Mouse (Mus musculus) megakaryocyte progenitor cell, adult 5-6 weeks (primary cell): ENCODE measurements around the gene Cyp2c23. TPM values are rescaled to one million over a fixed set of nuclear protein-coding genes. Genes with fewer than 3 reads are reported as not detected.
A peak's percentile ranks its signal among the peaks of the same experiment; 100 is the strongest.

Experiments
- ATAC-seq: replicated peaks from 2 replicates; pipeline ENCODE4 v1.8.0; 2016; ENCODE audit warnings: mild to moderate bottlenecking, moderate TSS enrichment, inconsistent platforms; ENCODE audit not compliant: poor library complexity
- total RNA-seq, 2 experiments: library from RNA; stranded (forward) in 1 of 2; stranded (reverse) in 1 of 2; fragments of 157-497, 149-512 nt in 1 of 2; fragments of 200-1000 nt in 1 of 2; gene quantifications; 2 replicates each; pipeline versions ENCODE4 v1.2.3 to v1.2.4; 2015 to 2017

Cyp2c23 gene
- total RNA-seq, 2 experiments from 2014 or later, result 0.17 TPM; not detected in 1

GRCm38 (mm10) chr19:43973711-43974110, 55.3 kb downstream of the Cyp2c23 start:
- no peak for ATAC-seq

- ATAC-seq, result no peak
Measured at GRCm38 (mm10) chr19:43972129-43972528, 56.9 kb downstream of the Cyp2c23 start.

GRCm38 (mm10) chr19:43968436-43969026, 60.5 kb downstream of the Cyp2c23 start:
- ATAC-seq, result no peak

- no peak for ATAC-seq
Measured at GRCm38 (mm10) chr19:43966481-43966880, 62.5 kb downstream of the Cyp2c23 start.

GRCm38 (mm10) chr19:43965496-43966085, 63.4 kb downstream of the Cyp2c23 start:
- peak; percentile 69 for ATAC-seq

- ATAC-seq, result no peak
Measured at GRCm38 (mm10) chr19:43962795-43963194, 66.2 kb downstream of the Cyp2c23 start.

GRCm38 (mm10) chr19:43961185-43961584, 67.8 kb downstream of the Cyp2c23 start:
- peak; percentile 55; the same call in 1 of the 2 replicates for ATAC-seq

GRCm38 (mm10) chr19:43960014-43960413, 69.0 kb downstream of the Cyp2c23 start:
- ATAC-seq, result no peak

- ATAC-seq, result peak; percentile 92
Measured at GRCm38 (mm10) chr19:43959162-43959561, 69.8 kb downstream of the Cyp2c23 start.

- ATAC-seq, result no peak
Measured at GRCm38 (mm10) chr19:43957881-43958280, 71.1 kb downstream of the Cyp2c23 start.

GRCm38 (mm10) chr19:43957402-43957801, 71.6 kb downstream of the Cyp2c23 start:
- no peak for ATAC-seq

- ATAC-seq, result no peak
Measured at GRCm38 (mm10) chr19:43955266-43955665, 73.7 kb downstream of the Cyp2c23 start.

Other genes with a start within 250 kb of the Cyp2c23 start
- gene Abcc2, start 247.0 kb downstream of the Cyp2c23 start, total RNA-seq (2015), result 4.1 and 7.2 TPM in 2 replicates
- gene Abcc2, start 247.0 kb downstream of the Cyp2c23 start, total RNA-seq (2017), result 1.6 and 2.4 TPM in 2 replicates
- 7.4 and 7.7 TPM in 2 replicates for gene Dnmbp, start 89.0 kb downstream of the Cyp2c23 start, total RNA-seq (2015)
- 7.7 and 14.6 TPM in 2 replicates for gene Dnmbp, start 89.0 kb downstream of the Cyp2c23 start, total RNA-seq (2017)
- gene Cpn1, start 42.7 kb downstream of the Cyp2c23 start, total RNA-seq (2015), result 0.22 TPM in 2 replicates
- gene Cpn1, start 42.7 kb downstream of the Cyp2c23 start, total RNA-seq (2017), result 0.29 TPM in 1 of 2 replicates, not detected in the other
- 75.6 and 76.5 TPM in 2 replicates for gene Erlin1, start 40.6 kb upstream of the Cyp2c23 start, total RNA-seq (2015)
- 44.5 and 50.3 TPM in 2 replicates for gene Erlin1, start 40.6 kb upstream of the Cyp2c23 start, total RNA-seq (2017)
- 41.4 and 44.0 TPM in 2 replicates for gene Chuk, start 78.3 kb upstream of the Cyp2c23 start, total RNA-seq (2015)
- gene Chuk, start 78.3 kb upstream of the Cyp2c23 start, total RNA-seq (2017), result 52.6 and 74.3 TPM in 2 replicates
- gene Cwf19l1, start 106.7 kb upstream of the Cyp2c23 start, total RNA-seq (2015), result 40.2 and 48.9 TPM in 2 replicates
- gene Cwf19l1, start 106.7 kb upstream of the Cyp2c23 start, total RNA-seq (2017), result 33.9 and 38.4 TPM in 2 replicates
- gene Bloc1s2, start 117.2 kb upstream of the Cyp2c23 start, total RNA-seq (2015), result 131 and 140 TPM in 2 replicates
- gene Bloc1s2, start 117.2 kb upstream of the Cyp2c23 start, total RNA-seq (2017), result 79.0 and 96.2 TPM in 2 replicates
- not detected in 2 replicates for gene Pkd2l1, start 163.2 kb upstream of the Cyp2c23 start, total RNA-seq (2015)
- gene Pkd2l1, start 163.2 kb upstream of the Cyp2c23 start, total RNA-seq (2017), result not detected in 2 replicates
- gene Scd3, start 174.1 kb upstream of the Cyp2c23 start, total RNA-seq (2015), result not detected in 2 replicates
- gene Scd3, start 174.1 kb upstream of the Cyp2c23 start, total RNA-seq (2017), result not detected in 2 replicates